Mouse (Mus musculus) cortical plate, adult 2 months (tissue): Measurements from ENCODE around the gene Rps6ka1.

Experiments
- CTCF ChIP-seq: fragments of 200-500 bp; IDR thresholded peaks from 2 replicates; pipeline ENCODE4 v1.5.1; 2011; ENCODE audit warnings: mild to moderate bottlenecking, control low read depth, low read length; ENCODE audit not compliant: insufficient read depth; ENCODE audit errors: extremely low read depth
- POLR2A ChIP-seq: fragments of 200-500 bp; IDR thresholded peaks from 2 replicates; pipeline ENCODE4 v1.6.1; 2011; ENCODE audit warnings: mild to moderate bottlenecking, low read length, control low read depth; ENCODE audit not compliant: insufficient read depth; ENCODE audit errors: extremely low read depth

GRCm38 (mm10) chr4:133879145-133879902 is 8.3 kb downstream of the Rps6ka1 start:
- TF ChIP-seq POLR2A (no peak), CTCF (no peak)
